Comparison of ENCODE assay signal across 17 mouse cellular contexts in genomic region chr13:83567681-83568080, GRCm38 (mm10).
DNase-seq lines count a peak whose midpoint lies in the region; ATAC-seq lines count a peak whose summit lies in the region.
"Had no signal": no experiment of that assay in that cellular context is flagged by ENCODE, and none has a peak within 500 bp of the region (broad histone marks: within the 10 kb centered on the region; RNA-seq: fewer than 3 reads in every experiment).

No protein-coding gene starts in this region.

- peak overlapping the region; percentile 33; the same call in 1 of the 2 replicates for H3K27ac ChIP-seq in heart, embryonic 12.5 days (ENCODE audit: poor library complexity, severe bottlenecking)
- no peak overlapping the region for H3K27ac ChIP-seq in neural tube, embryonic 13.5 days (replicated peaks)
- H3K27ac ChIP-seq in forebrain, embryonic 15.5 days (replicated peaks), result no peak overlapping the region
- H3K27ac ChIP-seq: limb, embryonic 10.5 days; liver, embryonic 12.5 days; lung, embryonic 15.5 days had no signal

- DNase-seq in heart, postnatal 25 days (ENCODE audit: low spot score), result no peak
- DNase-seq in neural tube, embryonic 10.5 days (ENCODE audit: extremely low spot score, low spot score), result no peak
- peak; percentile 5 for DNase-seq in retina, postnatal 7 days (ENCODE audit: low read depth, low spot score)
- no peak for DNase-seq in urinary bladder, postnatal 10 days (ENCODE audit: low spot score)
- DNase-seq: adrenal gland, adult 8-10 months; cerebellum, adult 8-10 months; heart, postnatal 14 days; kidney, adult 8-10 months; right cerebral cortex, postnatal 25 days; thymus, adult 2 months had no signal

- ATAC-seq in heart, embryonic 12.5 days (ENCODE audit: insufficient number of reproducible peaks, low FRiP score), result no peak
- peak; percentile 51; the same call in 1 of the 2 replicates for ATAC-seq in neural tube, embryonic 13.5 days (ENCODE audit: low read depth)
- ATAC-seq in forebrain, embryonic 15.5 days (replicated peaks), result peak; percentile 68
- ATAC-seq in inflammation-experienced regulatory T-cells, adult 6 months, result no peak
- ATAC-seq: liver, embryonic 12.5 days had no signal

- no peak overlapping the region for H3K9ac ChIP-seq in heart, embryonic 12.5 days
- H3K9ac ChIP-seq in neural tube, embryonic 13.5 days, result no peak overlapping the region
- no peak overlapping the region for H3K9ac ChIP-seq in forebrain, embryonic 15.5 days (replicated peaks)
- H3K9ac ChIP-seq: liver, embryonic 12.5 days; lung, embryonic 15.5 days had no signal

- H3K4me3 ChIP-seq in heart, embryonic 12.5 days, result no peak overlapping the region
- no peak overlapping the region for H3K4me3 ChIP-seq in neural tube, embryonic 13.5 days
- H3K4me3 ChIP-seq in forebrain, embryonic 15.5 days, result no peak overlapping the region
- H3K4me3 ChIP-seq: limb, embryonic 10.5 days; liver, embryonic 12.5 days; lung, embryonic 15.5 days had no signal

- no peaks in the 10 kb centered on the region for H3K27me3 ChIP-seq in heart, embryonic 12.5 days (replicated peaks)
- H3K27me3 ChIP-seq in neural tube, embryonic 13.5 days, result no peaks in the 10 kb centered on the region
- H3K27me3 ChIP-seq in forebrain, embryonic 15.5 days, result no peaks in the 10 kb centered on the region
- H3K27me3 ChIP-seq: liver, embryonic 12.5 days; lung, embryonic 15.5 days had no signal

- WGBS in heart, embryonic 12.5 days, result 61% methylated on average over 3 of the region's 3 CpGs
- WGBS in neural tube, embryonic 13.5 days, result 55% methylated on average over 3 of the region's 3 CpGs
- 25% methylated on average over 3 of the region's 3 CpGs for WGBS in forebrain, embryonic 15.5 days

- intact Hi-C loops in heart, postnatal 25 days (cut with DNase I), result no loop called here

- H3K4me1 ChIP-seq in heart, embryonic 12.5 days (replicated peaks), result peaks cover 44% of the 10 kb centered on the region
- peaks cover 35% of the 10 kb centered on the region for H3K4me1 ChIP-seq in neural tube, embryonic 13.5 days (replicated peaks)
- peaks cover 33% of the 10 kb centered on the region for H3K4me1 ChIP-seq in forebrain, embryonic 15.5 days

- no peak overlapping the region for H3K4me2 ChIP-seq in heart, embryonic 12.5 days
- no peak overlapping the region for H3K4me2 ChIP-seq in neural tube, embryonic 13.5 days
- H3K4me2 ChIP-seq in forebrain, embryonic 15.5 days (replicated peaks), result no peak overlapping the region
- H3K4me2 ChIP-seq: liver, embryonic 12.5 days; lung, embryonic 15.5 days had no signal

- H3K9me3 ChIP-seq in heart, embryonic 12.5 days (replicated peaks), result no peaks in the 10 kb centered on the region
- no peaks in the 10 kb centered on the region for H3K9me3 ChIP-seq in neural tube, embryonic 13.5 days
- H3K9me3 ChIP-seq in forebrain, embryonic 15.5 days, result no peaks in the 10 kb centered on the region
- H3K9me3 ChIP-seq: limb, embryonic 10.5 days; liver, embryonic 12.5 days; lung, embryonic 15.5 days had no signal

- no peaks in the 10 kb centered on the region for H3K36me3 ChIP-seq in heart, embryonic 12.5 days
- H3K36me3 ChIP-seq in neural tube, embryonic 13.5 days, result no peaks in the 10 kb centered on the region
- no peaks in the 10 kb centered on the region for H3K36me3 ChIP-seq in forebrain, embryonic 15.5 days
- H3K36me3 ChIP-seq: limb, embryonic 10.5 days; liver, embryonic 12.5 days; lung, embryonic 15.5 days had no signal

Comparison
In these comparisons a context has a peak if more than half of its experiments do, and no peak if none do; other contexts are left out.
1. ATAC-seq: peak in neural tube, embryonic 13.5 days (single experiment) and forebrain, embryonic 15.5 days (single experiment); none in heart, embryonic 12.5 days (single experiment) and inflammation-experienced regulatory T-cells, adult 6 months (single experiment).